Mouse (Mus musculus) erythroblast, embryonic 14.5 days (primary cell): ENCODE data around the gene Lmo3.

Source experiments
- GATA1 ChIP-seq: IDR thresholded peaks from 2 replicates; pipeline ENCODE4 v1.6.1; 2012; ENCODE audit warnings: low read length, inconsistent platforms, mixed read lengths
- TAL1 ChIP-seq: IDR thresholded peaks from 3 replicates; pipeline ENCODE4 v1.6.1; 2012; ENCODE audit warnings: low read length, inconsistent platforms, mixed read lengths

- TF ChIP-seq TAL1, result no peak
- no peak for TF ChIP-seq GATA1
Measured at GRCm38 (mm10) chr6:138580491-138581076, 1.2 kb downstream of the Lmo3 start.
